Mouse (Mus musculus): Measurements from ENCODE around the gene Rbbp8nl. TPM values are rescaled to one million over a fixed set of nuclear protein-coding genes. Genes with fewer than 3 reads are reported as not detected.
"Not testable (repeated sequence)": the region's sequence is repeated elsewhere in the genome, so short reads cannot be mapped to it uniquely, and the experiment has no call there.

Rbbp8nl gene
- total RNA-seq, 2 experiments from 2014 or later = not detected

DNA sequence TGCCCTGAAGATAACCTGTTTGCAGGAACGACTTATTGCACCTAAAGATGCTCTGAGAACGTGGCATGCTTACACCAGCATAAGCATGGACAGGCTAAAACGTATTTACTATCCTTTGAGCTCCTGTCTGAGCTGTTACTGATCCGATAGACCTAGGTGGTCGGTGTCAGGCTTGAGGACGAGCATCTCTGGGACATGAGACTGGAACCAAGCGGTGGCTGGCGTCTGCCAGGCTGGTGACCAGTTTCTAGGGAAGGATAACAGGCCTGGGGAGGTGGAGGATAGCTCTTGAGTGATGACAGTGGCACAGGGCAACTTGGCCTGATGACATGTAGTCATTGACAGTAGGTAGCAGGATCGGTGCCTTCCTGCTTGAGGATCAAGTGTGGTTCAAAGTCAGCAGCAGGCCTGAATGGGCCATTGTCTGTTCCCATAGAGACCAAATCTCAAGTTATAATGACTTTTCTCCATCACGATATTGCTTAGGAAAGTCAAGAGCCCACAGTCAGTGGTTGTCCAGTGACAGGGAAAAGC is 30.7 kb downstream of the Rbbp8nl start:
- not testable (repeated sequence) for DNase-seq (ENCODE audit: extremely low spot score in 1 of 2, low spot score in 1 of 2)

DNA sequence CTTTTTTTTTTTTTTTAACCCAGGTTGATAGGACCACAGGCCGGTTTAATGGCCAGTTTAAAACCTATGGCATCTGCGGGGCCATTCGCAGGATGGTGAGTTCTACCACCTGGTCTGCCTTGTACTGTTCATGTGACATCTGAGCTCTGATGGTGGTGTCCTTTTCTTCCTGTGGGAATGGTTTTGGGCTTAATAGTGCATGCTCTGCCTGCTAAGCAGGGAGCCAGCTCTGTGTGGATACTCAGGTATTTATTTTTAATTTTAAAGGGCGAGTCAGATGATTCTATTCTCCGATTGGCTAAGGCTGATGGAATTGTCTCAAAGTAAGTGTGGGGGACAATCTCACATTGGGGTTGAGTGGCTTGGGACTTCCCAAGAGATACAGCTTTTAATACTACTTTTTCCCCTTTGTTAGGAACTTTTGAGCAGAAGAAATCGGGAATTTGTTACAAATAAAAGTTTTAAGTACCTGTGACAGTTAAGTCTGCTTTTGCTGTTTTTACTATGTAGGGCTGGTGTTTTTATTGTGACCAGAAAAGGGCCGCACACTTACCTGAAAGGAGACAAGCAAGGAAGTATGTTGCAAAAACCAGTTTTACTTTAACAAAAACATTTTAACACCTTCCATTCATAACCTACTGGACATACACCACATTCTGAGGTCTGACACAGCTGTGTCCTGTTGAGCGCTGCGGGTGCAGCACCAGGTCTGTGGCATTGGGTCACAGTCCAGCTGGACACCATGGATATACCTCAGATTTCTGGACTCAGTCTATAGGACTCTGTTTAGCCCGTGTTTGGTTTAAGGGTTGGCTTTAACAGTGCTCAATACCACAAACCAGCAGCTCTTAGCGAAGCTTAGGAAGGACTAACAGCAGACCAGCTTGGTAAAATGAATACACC is 31.5 kb downstream of the Rbbp8nl start:
- DNase-seq (ENCODE audit: extremely low spot score in 1 of 2, low spot score in 1 of 2) = no peak

DNA sequence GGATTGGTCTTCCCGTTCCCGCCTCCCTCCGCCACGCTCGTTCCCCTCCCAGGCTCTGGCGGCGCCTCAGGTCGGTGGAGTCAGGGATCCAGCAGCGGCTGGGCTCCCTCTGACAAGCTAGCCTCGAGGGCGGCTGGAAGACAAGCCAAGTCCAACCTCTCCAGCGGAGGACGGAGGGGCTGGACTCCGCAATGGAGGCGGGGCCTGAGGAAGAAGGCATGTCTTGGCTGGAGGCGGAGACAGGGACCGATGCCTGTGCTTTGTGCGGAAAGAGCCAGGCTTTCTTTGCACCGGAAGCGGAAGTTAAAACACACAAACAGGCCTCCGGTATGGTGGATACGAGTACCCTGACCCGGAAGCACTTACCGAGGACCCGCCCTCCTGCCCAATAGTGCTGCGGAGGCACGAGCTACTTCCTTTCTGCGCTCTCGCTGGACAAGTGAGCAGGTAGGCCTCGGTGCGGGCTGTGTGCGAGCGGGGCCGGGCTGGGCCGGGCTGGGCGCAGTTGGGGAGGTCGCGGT is 32.6 kb downstream of the Rbbp8nl start, which contains the start of gene Rps21:
Gene Rps21, plus strand, starts transcription at position 377 of the 521 bp plus-strand sequence.
- DNase-seq (ENCODE audit: extremely low spot score in 1 of 2, low spot score in 1 of 2) = peak; percentile 88 to 92

DNA sequence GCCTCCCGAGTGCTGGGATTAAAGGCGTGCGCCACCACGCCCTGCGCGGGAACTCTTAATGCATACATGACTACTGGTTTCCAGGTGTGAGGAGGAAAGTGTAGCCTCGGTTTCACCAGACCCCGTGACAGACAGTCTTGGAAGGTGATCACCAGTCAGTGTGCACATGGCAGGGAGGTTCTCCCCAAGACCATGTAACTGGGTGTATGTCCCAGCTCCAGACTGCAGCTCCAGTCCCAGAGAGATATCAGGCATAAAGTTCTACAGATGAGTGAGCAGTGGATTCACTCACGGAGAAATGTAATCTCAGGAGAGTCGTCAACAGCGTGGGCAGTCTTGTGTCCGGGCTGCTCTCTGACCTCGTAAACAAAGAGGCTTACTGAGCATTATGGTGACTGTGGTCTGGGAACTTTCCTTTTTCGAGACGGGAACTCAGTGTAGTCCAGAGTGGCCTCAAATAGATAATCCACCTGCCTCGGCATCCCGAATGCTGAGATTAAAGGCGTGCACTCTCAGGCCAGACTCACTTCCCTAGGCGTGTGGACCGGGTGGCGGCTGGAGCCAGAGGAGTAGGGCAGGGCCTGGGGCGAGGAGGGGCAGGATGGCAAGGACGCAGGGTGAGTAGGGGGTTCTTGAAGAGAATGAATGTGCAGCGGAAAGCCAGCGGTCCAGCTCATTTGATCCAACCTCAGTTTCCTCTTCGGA is 33.2 kb downstream of the Rbbp8nl start:
- DNase-seq (ENCODE audit: extremely low spot score in 1 of 2, low spot score in 1 of 2) = no peak

DNA sequence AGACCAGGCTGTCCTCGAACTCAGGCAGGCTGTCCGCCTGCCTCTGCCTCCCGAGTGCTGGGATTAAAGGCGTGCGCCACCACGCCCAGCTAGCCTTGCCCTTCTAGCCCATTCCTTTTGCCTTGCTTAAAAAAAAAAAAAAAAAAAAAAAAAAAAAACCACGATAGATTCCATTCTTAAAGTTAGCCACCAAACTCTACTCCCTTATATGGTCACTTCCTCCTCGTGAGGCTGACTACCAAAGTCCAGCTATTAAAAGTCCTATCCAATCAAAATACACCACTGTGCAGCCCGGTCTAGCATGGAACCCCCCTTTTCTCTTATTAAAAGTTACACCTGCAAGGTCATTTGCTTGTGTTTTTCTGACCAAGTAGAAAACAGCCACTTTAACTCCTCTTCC is 34.0 kb downstream of the Rbbp8nl start:
- no peak for DNase-seq (ENCODE audit: extremely low spot score in 1 of 2, low spot score in 1 of 2)

DNA sequence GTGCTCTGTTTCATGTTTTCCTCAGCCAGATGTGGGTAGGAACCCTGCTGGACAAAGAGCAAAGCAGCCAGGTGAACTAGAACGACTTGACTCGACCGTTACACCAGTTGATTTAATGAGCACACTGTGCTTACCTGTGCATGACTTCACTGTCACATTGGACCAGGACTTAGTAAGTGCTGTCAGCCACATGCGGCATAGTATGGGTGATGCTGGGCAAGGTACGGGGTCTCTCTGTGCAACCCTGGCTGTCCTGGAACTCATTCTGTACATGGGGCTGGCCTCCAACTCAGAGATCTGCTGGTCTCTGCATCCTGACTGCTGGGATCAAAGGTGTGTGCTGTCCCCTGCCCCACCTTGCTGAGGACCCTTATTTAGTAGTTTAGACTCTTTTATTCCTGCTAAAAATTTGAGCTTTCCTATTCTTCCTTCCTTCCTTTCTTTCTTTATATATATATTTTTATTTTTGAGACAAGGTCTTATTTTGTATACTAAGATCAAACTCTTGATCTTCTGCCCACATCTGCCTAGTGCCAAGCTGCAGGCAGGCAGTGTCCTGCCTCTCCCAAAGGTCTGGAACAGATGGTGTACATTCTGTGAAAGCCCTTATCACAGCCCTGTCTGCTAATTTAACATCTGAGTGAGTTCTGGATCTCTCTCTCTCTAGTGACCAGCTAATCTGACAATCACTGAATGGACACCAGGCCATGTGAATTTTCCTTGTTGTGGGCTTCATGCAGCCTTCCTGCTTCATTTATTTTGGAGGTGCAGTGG is 35.1 kb downstream of the Rbbp8nl start:
- DNase-seq (ENCODE audit: extremely low spot score in 1 of 2, low spot score in 1 of 2) = no peak

DNA sequence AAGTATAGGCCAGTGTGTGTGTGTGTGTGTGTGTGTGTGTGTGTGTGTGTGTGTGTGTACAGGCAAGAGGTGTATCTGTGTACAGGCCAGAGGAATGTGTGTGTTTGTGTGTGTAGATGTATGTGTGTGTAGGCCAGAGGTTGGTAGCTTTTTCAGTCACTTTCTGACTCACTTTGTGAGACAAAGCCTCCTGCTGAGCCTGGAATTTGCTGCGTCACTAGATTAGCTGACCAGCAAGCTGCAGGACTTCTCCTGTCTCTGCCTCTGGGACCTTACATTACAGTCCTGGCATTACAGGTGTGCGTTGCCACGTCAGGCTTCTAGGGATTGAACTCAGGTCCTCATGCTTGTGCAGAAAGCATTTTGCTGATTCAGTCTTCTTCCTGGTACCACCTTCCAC is 37.8 kb downstream of the Rbbp8nl start:
- no peak for DNase-seq (ENCODE audit: extremely low spot score in 1 of 2, low spot score in 1 of 2)

DNA sequence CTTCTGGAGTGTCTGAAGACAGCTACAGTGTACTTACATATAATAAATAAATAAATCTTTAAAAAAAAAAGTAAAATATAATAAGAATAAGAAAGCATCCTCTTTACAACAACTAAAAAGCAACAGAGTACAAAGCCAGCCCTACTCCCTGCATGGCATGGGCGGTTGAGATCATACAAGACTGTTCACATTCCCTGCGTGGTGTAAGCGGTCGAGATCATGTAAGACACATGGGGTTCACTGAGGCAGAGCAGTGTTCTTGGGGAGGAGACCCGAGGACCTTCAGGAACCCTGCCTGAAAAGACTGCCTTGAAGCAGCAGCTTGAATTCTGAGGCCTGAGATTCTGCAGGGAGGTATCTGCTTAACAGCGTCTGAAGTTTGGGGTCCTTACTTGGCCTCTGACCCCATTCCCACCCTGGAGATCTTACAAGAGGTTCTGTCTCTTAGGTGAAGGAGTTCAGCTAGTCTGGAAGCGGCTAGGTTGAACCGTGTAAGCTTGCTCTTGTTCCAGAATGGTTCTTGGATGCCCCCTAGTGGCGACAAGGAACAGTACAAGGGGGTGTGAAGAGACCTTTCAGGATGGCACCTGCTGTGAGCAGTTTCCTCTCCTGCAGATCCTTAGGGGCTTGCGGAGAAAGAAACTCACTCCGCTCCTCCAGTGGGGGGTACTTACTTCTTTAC is 38.6 kb downstream of the Rbbp8nl start:
- peak; percentile 57 to 81 for DNase-seq (ENCODE audit: extremely low spot score in 1 of 2, low spot score in 1 of 2)

DNA sequence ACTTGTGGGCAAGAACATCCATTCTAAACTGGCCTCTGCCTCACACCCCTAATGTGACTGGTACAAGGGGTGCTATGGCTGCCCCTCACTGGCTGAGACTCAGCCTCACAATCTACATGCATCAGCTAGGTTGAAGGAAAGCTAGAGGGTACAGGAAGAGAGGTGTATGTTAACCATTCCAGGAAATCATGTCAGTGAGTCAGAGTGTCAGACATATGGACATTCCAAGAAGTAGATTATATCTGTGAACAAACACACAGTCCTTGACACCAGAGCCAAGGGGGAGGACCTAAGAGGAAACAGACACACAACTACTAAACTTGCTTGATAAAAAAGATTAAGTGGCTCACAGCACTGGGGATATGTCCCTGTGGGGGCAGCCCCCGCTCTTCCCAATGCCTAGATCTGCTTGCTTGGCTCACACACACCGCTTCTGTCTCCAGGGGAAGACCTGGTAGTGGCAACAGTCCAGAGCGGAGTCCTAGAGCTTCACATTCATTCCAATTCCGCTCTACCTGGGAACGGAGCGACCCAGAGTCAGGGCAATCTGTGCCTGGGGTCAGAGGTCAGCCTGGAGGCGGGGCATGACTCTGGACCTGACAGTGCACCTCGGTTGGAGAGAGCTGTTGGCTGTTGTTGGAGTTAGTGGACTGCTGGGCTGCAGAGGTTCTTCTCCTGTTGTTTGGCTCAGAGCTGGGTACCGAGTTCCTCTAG is 40.6 kb downstream of the Rbbp8nl start:
- no peak for DNase-seq (ENCODE audit: extremely low spot score in 1 of 2, low spot score in 1 of 2)

DNA sequence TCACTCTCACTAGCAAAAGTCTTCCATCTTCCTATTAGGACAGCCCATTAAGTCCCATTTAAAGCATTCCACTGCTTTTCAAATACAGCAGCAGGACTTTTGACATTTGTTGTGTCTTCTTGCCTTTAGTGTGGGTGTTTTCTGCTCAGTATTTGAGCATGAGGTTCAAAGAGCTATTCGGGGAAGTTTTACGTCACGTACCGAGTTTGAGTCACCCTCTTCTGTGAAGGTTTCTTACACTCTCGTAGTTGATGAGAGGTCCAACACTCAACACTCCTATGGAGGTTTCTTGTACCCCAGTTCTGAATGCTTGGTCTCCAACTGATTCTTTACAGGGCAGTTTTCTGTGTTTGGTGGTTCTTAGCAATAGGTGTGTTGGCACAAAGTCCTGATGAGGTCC is 41.8 kb downstream of the Rbbp8nl start:
- no peak for DNase-seq (ENCODE audit: extremely low spot score in 1 of 2, low spot score in 1 of 2)

DNA sequence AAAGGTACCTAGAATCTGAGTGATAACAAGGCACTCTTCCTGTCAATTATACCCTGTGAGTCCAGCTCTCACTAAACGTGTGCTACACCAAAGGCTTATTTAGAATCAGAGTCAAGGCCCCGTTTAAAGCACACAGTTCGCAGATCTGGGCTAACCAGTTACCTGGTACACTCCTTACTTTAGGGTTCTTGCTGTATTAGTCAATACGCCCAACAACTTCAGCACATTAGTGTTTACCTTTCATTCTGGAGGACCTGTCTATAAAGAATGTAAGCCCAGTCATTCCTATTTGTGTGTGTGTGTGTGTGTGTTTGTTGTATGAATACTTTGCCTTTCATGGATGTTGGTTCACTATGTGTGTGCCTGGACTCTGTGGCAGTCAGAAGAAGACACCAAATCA is 46.6 kb downstream of the Rbbp8nl start:
- DNase-seq (ENCODE audit: extremely low spot score in 1 of 2, low spot score in 1 of 2) = no peak

DNA sequence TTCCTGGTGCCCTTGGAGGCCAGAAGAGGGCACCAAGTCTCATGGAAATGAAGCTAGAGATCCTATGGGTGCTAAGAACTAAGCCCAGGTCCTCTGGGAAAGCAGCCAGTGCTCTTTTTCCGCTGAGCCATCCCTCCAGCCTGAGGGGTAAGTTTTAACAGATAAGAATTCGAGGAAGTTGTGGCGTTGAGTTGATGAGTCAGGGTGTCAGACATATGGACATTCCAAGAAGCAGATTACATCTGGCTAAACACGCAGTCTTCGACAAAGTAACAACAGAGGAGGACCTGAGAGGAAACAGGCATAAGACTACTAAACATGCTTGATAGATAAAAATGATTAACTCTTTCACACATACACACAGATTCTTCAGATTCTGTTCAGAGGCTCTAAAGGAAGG is 51.1 kb downstream of the Rbbp8nl start:
- no peak for DNase-seq (ENCODE audit: extremely low spot score in 1 of 2, low spot score in 1 of 2)

DNA sequence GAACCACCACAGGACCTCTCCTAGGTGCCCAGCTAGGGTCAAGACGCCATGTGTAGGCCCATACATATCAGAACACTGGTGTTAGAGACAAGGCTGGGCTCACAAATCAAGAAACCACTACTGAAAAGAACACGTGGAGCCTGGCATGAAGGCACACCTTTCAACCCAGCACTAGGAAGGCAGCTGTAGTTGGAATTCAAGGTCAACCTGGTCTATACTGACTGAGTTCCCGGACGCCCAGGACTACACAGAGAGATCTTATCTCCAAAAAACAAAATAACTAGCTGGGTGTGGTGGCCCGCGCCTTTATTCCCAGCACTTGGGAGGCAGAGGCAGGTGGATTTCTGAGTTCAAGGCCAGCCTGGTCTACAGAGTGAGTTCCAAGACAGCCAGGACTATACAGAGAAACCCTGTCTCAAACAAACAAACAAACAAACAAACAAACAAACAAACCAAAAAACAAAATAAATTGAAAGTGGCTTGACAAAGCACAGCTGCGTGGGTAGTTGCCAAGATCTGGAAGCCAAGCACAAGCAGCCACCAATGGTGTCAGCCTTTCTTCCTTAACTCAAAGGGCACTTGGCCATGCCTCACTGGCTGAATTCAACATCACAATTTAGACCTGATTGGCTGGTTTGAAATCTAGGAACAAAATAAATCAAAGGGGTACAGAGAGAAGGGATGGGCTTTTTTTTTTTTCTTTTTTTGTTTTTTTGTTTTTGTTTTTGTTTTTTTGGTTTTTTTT is 51.9 kb downstream of the Rbbp8nl start:
- DNase-seq (ENCODE audit: extremely low spot score in 1 of 2, low spot score in 1 of 2) = no peak

DNA sequence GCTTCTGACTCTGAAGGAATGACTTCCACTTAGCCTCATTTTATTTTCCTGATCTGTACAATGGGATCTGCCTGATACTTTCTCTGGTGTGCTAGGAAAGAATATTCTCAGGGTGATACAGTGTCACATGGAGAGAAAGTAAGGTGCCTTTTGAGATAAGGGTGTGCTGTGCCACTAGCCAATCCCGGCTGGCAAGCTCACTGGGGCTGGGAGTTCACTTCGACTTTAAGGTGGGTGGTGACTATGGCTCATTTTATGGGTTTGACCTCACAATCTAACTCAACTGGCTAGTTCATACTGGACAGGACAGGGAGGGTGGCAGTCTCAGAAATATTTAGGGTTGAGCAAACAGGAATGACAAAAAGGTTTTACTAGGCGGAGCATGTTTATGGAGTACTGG is 52.7 kb downstream of the Rbbp8nl start:
- no peak for DNase-seq (ENCODE audit: extremely low spot score in 1 of 2, low spot score in 1 of 2)

DNA sequence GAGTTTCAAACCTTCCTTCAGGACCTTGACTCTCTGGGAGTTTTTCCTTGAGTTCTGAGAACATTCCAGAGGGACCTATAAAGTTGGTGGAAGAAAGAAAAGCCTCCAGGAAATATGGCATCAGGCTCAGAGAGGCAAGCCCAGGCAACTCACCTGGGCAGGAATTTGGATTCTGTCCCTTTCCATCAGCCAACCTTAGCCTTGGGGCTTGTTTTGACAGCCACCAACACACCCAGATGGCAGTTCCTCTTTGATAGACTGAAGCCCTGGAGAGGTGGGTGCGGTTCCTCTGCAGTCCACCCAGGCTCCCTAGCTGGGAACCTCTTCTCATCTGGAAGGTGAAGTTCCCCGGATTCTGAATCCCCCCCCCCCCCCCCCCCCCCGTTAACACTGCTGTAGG is 53.2 kb downstream of the Rbbp8nl start:
- no peak for DNase-seq (ENCODE audit: extremely low spot score in 1 of 2, low spot score in 1 of 2)

DNA sequence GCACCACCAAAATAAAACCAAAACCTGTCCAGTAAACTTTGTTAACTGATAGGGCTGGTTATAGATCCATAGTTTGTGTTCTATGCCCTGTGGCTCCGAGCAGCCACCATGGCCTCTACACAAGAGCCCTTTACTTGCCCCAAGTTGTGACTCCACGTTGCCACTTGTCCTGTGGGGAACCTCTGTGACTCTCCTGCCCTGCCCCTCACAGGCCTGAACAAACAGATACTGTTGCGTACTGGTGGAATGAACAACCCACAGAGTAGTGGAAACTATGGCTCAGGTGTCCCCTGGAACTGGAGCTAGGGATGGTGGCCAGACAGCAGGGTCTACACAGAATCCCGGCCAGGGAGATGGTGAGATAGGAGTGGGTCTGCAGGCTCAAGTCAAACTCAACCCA is 53.9 kb downstream of the Rbbp8nl start:
- no peak for DNase-seq (ENCODE audit: extremely low spot score in 1 of 2, low spot score in 1 of 2)

DNA sequence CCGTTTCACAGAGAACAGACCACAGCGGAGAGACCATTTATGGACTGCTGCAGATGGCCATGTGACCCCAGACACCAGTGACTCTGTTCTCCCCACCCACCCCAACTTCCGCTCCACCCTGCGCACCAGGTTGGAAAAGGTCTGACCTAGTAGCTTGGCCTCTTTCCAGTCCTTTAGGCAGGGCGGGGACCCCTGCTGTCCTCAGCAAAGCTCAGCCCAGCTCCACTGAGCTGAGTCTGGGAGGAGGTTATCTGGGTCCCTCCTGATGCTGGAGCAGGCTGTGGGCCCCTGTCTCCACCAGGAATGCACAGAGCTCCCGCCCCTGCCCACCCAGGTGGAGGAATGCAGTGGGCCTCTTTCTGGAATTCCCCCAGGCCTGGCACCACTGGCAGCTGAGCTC is 54.7 kb downstream of the Rbbp8nl start:
- no peak for DNase-seq (ENCODE audit: extremely low spot score in 1 of 2, low spot score in 1 of 2)

DNA sequence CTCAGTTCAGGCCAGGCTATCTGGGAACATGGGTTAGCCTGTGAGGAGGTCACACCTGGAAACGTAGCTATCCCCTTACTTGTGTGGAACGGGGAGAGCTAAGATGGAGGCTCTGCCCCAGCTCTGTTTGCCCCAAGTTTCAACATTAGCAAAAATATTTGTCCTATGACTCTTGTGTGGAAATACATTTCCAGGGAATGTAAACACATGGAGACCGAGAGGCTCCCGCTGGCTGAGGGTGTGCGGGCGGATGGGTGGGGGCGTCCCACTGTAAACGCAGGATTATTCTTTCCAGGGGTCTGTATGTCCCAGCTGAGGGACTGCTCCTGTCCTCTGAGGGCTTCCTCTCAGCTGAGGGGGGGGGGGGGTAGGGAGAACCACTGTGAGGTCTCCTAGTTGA is 55.3 kb downstream of the Rbbp8nl start:
- DNase-seq (ENCODE audit: extremely low spot score in 1 of 2, low spot score in 1 of 2) = no peak
